Mouse (Mus musculus) heart, embryonic 13.5 days (tissue): ENCODE results near the gene Pacsin1. TPM values are rescaled to one million over a fixed set of nuclear protein-coding genes. Genes with fewer than 3 reads are reported as not detected.

Source experiments
- ATAC-seq: fragments of 200-750 bp; cut with Nextera tagmentation; 2 replicates; pipeline ENCODE4 v1.8.0; 2017; ENCODE audit warnings: moderate TSS enrichment; ENCODE audit not compliant: insufficient number of reproducible peaks, low FRiP score, low TSS enrichment; ENCODE audit errors: extremely low read depth
- H3K27ac ChIP-seq: fragments of 300-500 bp; sonication (generic); replicated peaks from 2 replicates; pipeline ENCODE4 v1.5.1; 2015; ENCODE audit warnings: moderate library complexity, mild to moderate bottlenecking, inconsistent platforms
- H3K27me3 ChIP-seq: fragments of 300-500 bp; sonication (generic); replicated peaks from 2 replicates; pipeline ENCODE4 v1.6.1; 2015; ENCODE audit warnings: mild to moderate bottlenecking, inconsistent platforms
- H3K36me3 ChIP-seq: fragments of 300-500 bp; sonication (generic); 2 replicates; pipeline ENCODE4 v1.6.1; 2015; ENCODE audit warnings: mild to moderate bottlenecking, inconsistent platforms
- H3K4me1 ChIP-seq: fragments of 300-500 bp; sonication (generic); 2 replicates; pipeline ENCODE4 v1.6.1; 2015; ENCODE audit warnings: inconsistent platforms
- H3K4me2 ChIP-seq: fragments of 300-500 bp; sonication (generic); 2 replicates; pipeline ENCODE4 v1.6.1; 2015; ENCODE audit warnings: inconsistent platforms, mild to moderate bottlenecking, moderate library complexity
- H3K4me3 ChIP-seq: fragments of 300-500 bp; sonication (generic); 2 replicates; pipeline ENCODE4 v1.5.1; 2015; ENCODE audit warnings: moderate library complexity, mild to moderate bottlenecking, inconsistent platforms
- H3K9ac ChIP-seq: fragments of 300-500 bp; sonication (generic); 2 replicates; pipeline ENCODE4 v1.6.1; 2015; ENCODE audit warnings: inconsistent platforms, mild to moderate bottlenecking, moderate library complexity
- H3K9me3 ChIP-seq: fragments of 300-500 bp; sonication (generic); 2 replicates; pipeline ENCODE4 v1.6.1; 2016; ENCODE audit warnings: inconsistent platforms
- whole genome bisulfite sequencing: fragments of 180-500 bp; shearing (Covaris S2); methylation state at CpG from one replicate; pipeline ENCODE4 v1.1.7; 2015; ENCODE audit warnings: mixed read lengths; 5-methylcytosine and 5-hydroxymethylcytosine counted together
- polyA plus RNA-seq: library from polyadenylated mRNA; unstranded; fragments of >200 nt; fragmentation: Nextera tagmentation; extraction: Ambion mirVana; gene quantifications from 2 replicates; pipeline ENCODE4 v1.2.1, GENCODE M21; 2015

Gene Pacsin1
- 0.78 and 1.4 TPM in 2 replicates for polyA plus RNA-seq

- H3K4me2 ChIP-seq: peak within 1 kb of the TSS; percentile 88
- no peaks in the 10 kb centered on the region for H3K36me3 ChIP-seq
- peak; percentile 53; the same call in 1 of the 2 replicates for ATAC-seq
- no peaks in the 10 kb centered on the region; the same call in 1 of the 2 replicates for H3K9me3 ChIP-seq
- peaks cover 16% of the 10 kb centered on the region for H3K4me1 ChIP-seq
- H3K27me3 ChIP-seq: peaks cover 56% of the 10 kb centered on the region
- 2% methylated on average over 65 of the region's 65 CpGs for WGBS
- H3K9ac ChIP-seq: peak within 1 kb of the TSS; percentile 73
- H3K27ac ChIP-seq: no peak within 1 kb of the TSS
- H3K4me3 ChIP-seq: peak within 1 kb of the TSS; percentile 57
Measured at GRCm38 (mm10) chr17:27655089-27656010, at the start of gene Pacsin1. TSS of gene Pacsin1 (plus strand) at chr17:27655509.

- Histone ChIP-seq H3K36me3 (peaks cover 25% of the 10 kb centered on the region), H3K4me3 (no peak overlapping the region), H3K9ac (no peak overlapping the region), H3K9me3 (no peaks in the 10 kb centered on the region), H3K4me2 (no peak overlapping the region), H3K27ac (no peak overlapping the region), H3K4me1 (peaks cover 73% of the 10 kb centered on the region), H3K27me3 (no peaks in the 10 kb centered on the region)
- 87% methylated on average over 7 of the region's 7 CpGs for WGBS
- ATAC-seq: no peak
Measured at GRCm38 (mm10) chr17:27609576-27609975, 45.7 kb upstream of the Pacsin1 start.

GRCm38 (mm10) chr17:27610679-27611518, 44.4 kb upstream of the Pacsin1 start:
- H3K27me3 ChIP-seq: no peaks in the 10 kb centered on the region
- no peak overlapping the region; the same call in 1 of the 2 replicates for H3K4me2 ChIP-seq
- no peak for ATAC-seq
- H3K9me3 ChIP-seq: no peaks in the 10 kb centered on the region
- H3K9ac ChIP-seq: peak overlapping the region; percentile 34; the same call in 1 of the 2 replicates
- peaks cover 25% of the 10 kb centered on the region for H3K36me3 ChIP-seq
- WGBS: 51% methylated on average over 10 of the region's 10 CpGs
- no peak overlapping the region for H3K4me3 ChIP-seq
- H3K4me1 ChIP-seq: peaks cover 72% of the 10 kb centered on the region
- H3K27ac ChIP-seq: peak overlapping the region; percentile 69

GRCm38 (mm10) chr17:27611519-27611884, 43.8 kb upstream of the Pacsin1 start:
- no peak for ATAC-seq
- Histone ChIP-seq H3K4me1 (peaks cover 72% of the 10 kb centered on the region), H3K4me2 (no peak overlapping the region), H3K4me3 (no peak overlapping the region), H3K27me3 (no peaks in the 10 kb centered on the region), H3K9me3 (no peaks in the 10 kb centered on the region), H3K36me3 (peaks cover 26% of the 10 kb centered on the region), H3K27ac (peak overlapping the region; percentile 69), H3K9ac (peak overlapping the region; percentile 34; the same call in 1 of the 2 replicates)
- 49% methylated on average over 3 of the region's 3 CpGs for WGBS

GRCm38 (mm10) chr17:27611994-27612393, 43.3 kb upstream of the Pacsin1 start:
- H3K9ac ChIP-seq: peak overlapping the region; percentile 33
- peaks cover 31% of the 10 kb centered on the region for H3K36me3 ChIP-seq
- WGBS: 68% methylated on average over 5 of the region's 5 CpGs
- no peak for ATAC-seq
- peaks cover 69% of the 10 kb centered on the region for H3K4me1 ChIP-seq
- no peaks in the 10 kb centered on the region for H3K9me3 ChIP-seq
- H3K4me3 ChIP-seq: no peak overlapping the region
- peak overlapping the region; percentile 69; the same call in 1 of the 2 replicates for H3K27ac ChIP-seq
- no peaks in the 10 kb centered on the region for H3K27me3 ChIP-seq
- no peak overlapping the region for H3K4me2 ChIP-seq

- peaks cover 65% of the 10 kb centered on the region for H3K4me1 ChIP-seq
- H3K9ac ChIP-seq: peak overlapping the region; percentile 33; the same call in 1 of the 2 replicates
- no peak overlapping the region for H3K27ac ChIP-seq
- no peaks in the 10 kb centered on the region for H3K9me3 ChIP-seq
- no peak overlapping the region for H3K4me3 ChIP-seq
- no peak overlapping the region for H3K4me2 ChIP-seq
- no peak for ATAC-seq
- WGBS: 80% methylated on average over 4 of the region's 4 CpGs
- peaks cover 35% of the 10 kb centered on the region for H3K36me3 ChIP-seq
- no peaks in the 10 kb centered on the region for H3K27me3 ChIP-seq
Measured at GRCm38 (mm10) chr17:27613016-27613415, 42.3 kb upstream of the Pacsin1 start.

- Histone ChIP-seq H3K4me2 (peak overlapping the region; percentile 16), H3K36me3 (peaks cover 32% of the 10 kb centered on the region), H3K9me3 (no peaks in the 10 kb centered on the region), H3K9ac (no peak overlapping the region; the same call in 1 of the 2 replicates), H3K27me3 (no peaks in the 10 kb centered on the region), H3K27ac (peak overlapping the region; percentile 58; the same call in 1 of the 2 replicates), H3K4me3 (no peak overlapping the region), H3K4me1 (peaks cover 79% of the 10 kb centered on the region)
- ATAC-seq: no peak
- 45% methylated on average over 7 of the region's 7 CpGs for WGBS
Measured at GRCm38 (mm10) chr17:27615388-27615787, 39.9 kb upstream of the Pacsin1 start.

- H3K27ac ChIP-seq: peak overlapping the region; percentile 95
Measured at GRCm38 (mm10) chr17:27621161-27621560, 34.1 kb upstream of the Pacsin1 start.

GRCm38 (mm10) chr17:27621705-27622531, 33.4 kb upstream of the Pacsin1 start:
- H3K27ac ChIP-seq: peak overlapping the region; percentile 95
- H3K4me2 ChIP-seq: peak overlapping the region; percentile 86
- H3K27me3 ChIP-seq: no peaks in the 10 kb centered on the region
- H3K9ac ChIP-seq: peak overlapping the region; percentile 100
- ATAC-seq: no peak
- peaks cover 21% of the 10 kb centered on the region for H3K36me3 ChIP-seq
- WGBS: 3% methylated on average over 23 of the region's 23 CpGs
- no peaks in the 10 kb centered on the region for H3K9me3 ChIP-seq
- peak overlapping the region; percentile 96 for H3K4me3 ChIP-seq
- H3K4me1 ChIP-seq: peaks cover 56% of the 10 kb centered on the region

More at GRCm38 (mm10) chr17:27621161-27621560, 34.1 kb upstream of the Pacsin1 start:
- 34% methylated on average over 8 of the region's 8 CpGs for WGBS
- Histone ChIP-seq H3K36me3 (peaks cover 26% of the 10 kb centered on the region), H3K4me3 (peak overlapping the region; percentile 96), H3K9ac (peak overlapping the region; percentile 100), H3K9me3 (no peaks in the 10 kb centered on the region), H3K4me2 (peak overlapping the region; percentile 86), H3K27me3 (no peaks in the 10 kb centered on the region), H3K4me1 (peaks cover 56% of the 10 kb centered on the region)
- no peak for ATAC-seq

GRCm38 (mm10) chr17:27622611-27623359, 32.5 kb upstream of the Pacsin1 start:
- Histone ChIP-seq H3K27ac (peak overlapping the region; percentile 95), H3K27me3 (no peaks in the 10 kb centered on the region), H3K4me3 (peak overlapping the region; percentile 96), H3K9ac (peak overlapping the region; percentile 100), H3K36me3 (peaks cover 12% of the 10 kb centered on the region), H3K9me3 (no peaks in the 10 kb centered on the region), H3K4me1 (peaks cover 58% of the 10 kb centered on the region), H3K4me2 (peak overlapping the region; percentile 86)
- under 1% methylated on average over 74 of the region's 80 CpGs for WGBS
- ATAC-seq: peak; percentile 40
